Mouse (Mus musculus): ENCODE data around the gene Vat1l. TPM values are rescaled to one million over a fixed set of nuclear protein-coding genes. Genes with fewer than 3 reads are reported as not detected.
A peak's percentile ranks its signal among the peaks of the same experiment; 100 is the strongest.

Gene Vat1l
- total RNA-seq, 1 experiment from 2014 or later = not detected

GRCm38 (mm10) chr8:114363167-114363566 is 157.8 kb downstream of the Vat1l start:
- no peak for ATAC-seq (replicated peaks in 1 of 2; ENCODE audit: insufficient read depth in 1 of 2, low FRiP score in 2 of 2, low TSS enrichment in 1 of 2, low read depth in 1 of 2, poor library complexity in 2 of 2, severe bottlenecking in 2 of 2)

DNA sequence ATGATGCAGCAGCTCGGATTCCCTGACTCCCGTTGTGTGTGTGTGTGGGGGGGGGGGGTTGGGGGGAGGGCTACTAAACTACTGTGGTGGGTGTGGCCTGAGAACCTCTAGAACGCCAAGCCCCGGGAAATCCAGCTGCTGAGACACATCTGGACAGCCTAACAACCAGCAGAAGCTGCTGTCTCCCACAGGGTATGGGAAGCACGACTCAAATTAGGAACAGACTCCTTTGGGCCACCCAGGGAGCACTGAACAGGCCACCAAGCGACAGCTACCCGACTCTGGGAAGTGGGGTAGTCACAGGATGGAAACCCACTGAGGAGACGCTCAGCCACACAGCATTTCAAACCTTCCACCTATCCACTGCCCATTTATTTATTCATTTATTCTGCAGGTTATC is 158.2 kb downstream of the Vat1l start:
- ATAC-seq (replicated peaks in 1 of 2; ENCODE audit: insufficient read depth in 1 of 2, low FRiP score in 2 of 2, low TSS enrichment in 1 of 2, low read depth in 1 of 2, poor library complexity in 2 of 2, severe bottlenecking in 2 of 2) = no peak

GRCm38 (mm10) chr8:114369038-114369976 is 163.9 kb downstream of the Vat1l start:
- ATAC-seq (replicated peaks in 1 of 2; ENCODE audit: insufficient read depth in 1 of 2, low FRiP score in 2 of 2, low TSS enrichment in 1 of 2, low read depth in 1 of 2, poor library complexity in 2 of 2, severe bottlenecking in 2 of 2) = peak; percentile 61 to 73; a peak in 3 of 4 replicates

GRCm38 (mm10) chr8:114374390-114374789 is 169.0 kb downstream of the Vat1l start:
- no peak for ATAC-seq (replicated peaks in 1 of 2; ENCODE audit: insufficient read depth in 1 of 2, low FRiP score in 2 of 2, low TSS enrichment in 1 of 2, low read depth in 1 of 2, poor library complexity in 2 of 2, severe bottlenecking in 2 of 2)

DNA sequence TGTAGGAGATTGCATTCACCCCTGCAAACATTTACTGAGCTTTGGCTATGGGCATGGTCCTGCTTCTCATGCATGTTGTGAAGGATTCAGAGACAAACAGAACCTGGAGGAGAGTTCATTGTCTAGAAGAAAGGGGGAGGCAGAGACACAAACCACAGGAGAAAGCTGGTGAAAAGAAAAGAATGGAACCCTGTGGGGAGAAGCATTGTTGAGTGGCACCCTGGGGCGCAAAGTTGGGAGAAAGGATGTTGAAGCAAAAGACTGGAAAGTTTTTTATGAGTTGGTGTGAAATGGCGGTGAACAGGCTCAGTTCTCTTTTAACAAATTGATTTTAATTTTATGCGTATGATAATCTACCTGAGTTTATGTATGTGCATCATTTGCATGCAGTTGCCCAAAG is 178.8 kb downstream of the Vat1l start:
- ATAC-seq (replicated peaks in 1 of 2; ENCODE audit: insufficient read depth in 1 of 2, low FRiP score in 2 of 2, low TSS enrichment in 1 of 2, low read depth in 1 of 2, poor library complexity in 2 of 2, severe bottlenecking in 2 of 2) = no peak

- peak; percentile 51 to 58; a peak in 2 of 4 replicates for ATAC-seq (replicated peaks in 1 of 2; ENCODE audit: insufficient read depth in 1 of 2, low FRiP score in 2 of 2, low TSS enrichment in 1 of 2, low read depth in 1 of 2, poor library complexity in 2 of 2, severe bottlenecking in 2 of 2)
These were observed 182.1 kb downstream of the Vat1l start for GRCm38 (mm10) chr8:114387494-114387893.

GRCm38 (mm10) chr8:114390465-114391254 is 185.2 kb downstream of the Vat1l start:
- ATAC-seq (replicated peaks in 1 of 2; ENCODE audit: insufficient read depth in 1 of 2, low FRiP score in 2 of 2, low TSS enrichment in 1 of 2, low read depth in 1 of 2, poor library complexity in 2 of 2, severe bottlenecking in 2 of 2) = peak; percentile 80 to 88

DNA sequence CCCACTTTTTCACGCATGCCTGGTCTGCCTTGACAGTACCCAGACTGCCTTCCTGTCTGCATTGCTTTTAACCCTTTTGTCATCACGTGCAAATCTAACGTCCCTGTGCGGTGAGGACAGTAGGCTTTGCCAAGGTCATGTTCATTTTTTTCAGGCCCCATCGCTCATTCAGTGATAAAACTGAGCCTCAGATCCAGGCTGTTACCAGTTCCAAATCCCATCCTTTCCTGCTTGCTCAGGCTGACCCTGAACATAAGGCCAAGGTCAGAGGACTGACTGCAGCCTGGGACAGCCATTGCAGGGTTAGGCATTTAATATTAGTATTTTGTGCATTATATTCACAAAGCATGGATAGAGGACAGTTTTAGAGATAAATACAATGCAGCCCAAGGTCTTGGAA is 192.9 kb downstream of the Vat1l start:
- no peak for ATAC-seq (replicated peaks in 1 of 2; ENCODE audit: insufficient read depth in 1 of 2, low FRiP score in 2 of 2, low TSS enrichment in 1 of 2, low read depth in 1 of 2, poor library complexity in 2 of 2, severe bottlenecking in 2 of 2)

- ATAC-seq (replicated peaks in 1 of 2; ENCODE audit: insufficient read depth in 1 of 2, low FRiP score in 2 of 2, low TSS enrichment in 1 of 2, low read depth in 1 of 2, poor library complexity in 2 of 2, severe bottlenecking in 2 of 2) = no peak
These were observed 193.9 kb downstream of the Vat1l start for GRCm38 (mm10) chr8:114399273-114399672.

GRCm38 (mm10) chr8:114401679-114402078 is 196.3 kb downstream of the Vat1l start:
- ATAC-seq (replicated peaks in 1 of 2; ENCODE audit: insufficient read depth in 1 of 2, low FRiP score in 2 of 2, low TSS enrichment in 1 of 2, low read depth in 1 of 2, poor library complexity in 2 of 2, severe bottlenecking in 2 of 2) = no peak

DNA sequence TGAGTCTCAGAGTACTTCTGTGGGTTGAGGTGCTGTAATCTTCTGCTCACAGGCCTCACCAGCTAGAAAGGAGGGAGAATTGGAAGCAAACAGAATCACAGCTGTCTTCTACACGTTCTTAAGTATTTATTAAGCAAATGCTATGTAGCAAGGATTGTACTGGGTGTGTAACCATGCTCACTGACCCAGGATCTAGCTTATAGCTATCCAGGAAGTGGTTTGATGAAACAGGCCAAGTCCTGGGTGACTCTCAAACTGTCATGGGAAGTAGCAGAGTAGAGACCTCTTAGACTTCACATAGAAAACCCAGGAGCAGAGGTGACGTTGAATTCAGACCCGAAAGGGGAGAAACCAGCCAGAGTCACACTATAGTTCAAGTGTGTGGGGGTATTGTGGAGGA is 206.0 kb downstream of the Vat1l start:
- peak in 1 of 2 experiments; percentile 42; a peak in 1 of 4 replicates for ATAC-seq (replicated peaks in 1 of 2; ENCODE audit: insufficient read depth in 1 of 2, low FRiP score in 2 of 2, low TSS enrichment in 1 of 2, low read depth in 1 of 2, poor library complexity in 2 of 2, severe bottlenecking in 2 of 2)

DNA sequence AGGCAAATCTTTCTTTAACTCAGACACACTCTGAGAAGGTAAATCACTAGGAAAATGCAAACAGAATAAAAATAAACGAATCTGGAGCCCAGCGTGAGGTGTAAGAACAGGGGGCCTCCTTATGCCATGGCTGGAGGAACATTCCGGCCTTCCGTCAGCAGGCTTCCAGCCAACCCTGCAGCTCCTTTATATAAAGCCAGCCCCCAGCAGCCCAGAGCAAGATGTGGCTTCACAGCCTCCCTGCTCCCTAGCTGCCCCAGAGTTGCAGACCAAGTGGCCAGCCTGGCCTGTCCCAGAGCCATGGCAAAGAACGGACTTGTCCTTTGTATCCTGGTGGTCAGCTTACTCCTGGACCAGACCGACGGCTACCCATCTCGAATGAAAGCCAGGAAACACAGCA is 212.4 kb downstream of the Vat1l start, which contains the start of gene Clec3a:
TSS of gene Clec3a (plus strand) at position 301 of the 400 bp plus-strand sequence.
- no peak for ATAC-seq (replicated peaks in 1 of 2; ENCODE audit: insufficient read depth in 1 of 2, low FRiP score in 2 of 2, low TSS enrichment in 1 of 2, low read depth in 1 of 2, poor library complexity in 2 of 2, severe bottlenecking in 2 of 2)

GRCm38 (mm10) chr8:114418486-114418885 is 213.1 kb downstream of the Vat1l start:
- peak in 1 of 2 experiments; percentile 56; a peak in 1 of 4 replicates for ATAC-seq (replicated peaks in 1 of 2; ENCODE audit: insufficient read depth in 1 of 2, low FRiP score in 2 of 2, low TSS enrichment in 1 of 2, low read depth in 1 of 2, poor library complexity in 2 of 2, severe bottlenecking in 2 of 2)

- ATAC-seq (replicated peaks in 1 of 2; ENCODE audit: insufficient read depth in 1 of 2, low FRiP score in 2 of 2, low TSS enrichment in 1 of 2, low read depth in 1 of 2, poor library complexity in 2 of 2, severe bottlenecking in 2 of 2) = peak; percentile 22 to 74; a peak in 2 of 4 replicates
These were observed 213.5 kb downstream of the Vat1l start for GRCm38 (mm10) chr8:114418904-114419303.

- ATAC-seq (replicated peaks in 1 of 2; ENCODE audit: insufficient read depth in 1 of 2, low FRiP score in 2 of 2, low TSS enrichment in 1 of 2, low read depth in 1 of 2, poor library complexity in 2 of 2, severe bottlenecking in 2 of 2) = no peak
These were observed 216.1 kb downstream of the Vat1l start for GRCm38 (mm10) chr8:114421544-114421943.
